Mouse (Mus musculus): ENCODE results near the gene Insl5. TPM values are rescaled to one million over a fixed set of nuclear protein-coding genes. Genes with fewer than 3 reads are reported as not detected.

Gene Insl5
- not detected for total RNA-seq (2021)
- polyA plus RNA-seq (2012; rRNA removed): 0.27 TPM in 1 of 2 replicates, not detected in the other
- long read RNA-seq: 0 reads

DNA sequence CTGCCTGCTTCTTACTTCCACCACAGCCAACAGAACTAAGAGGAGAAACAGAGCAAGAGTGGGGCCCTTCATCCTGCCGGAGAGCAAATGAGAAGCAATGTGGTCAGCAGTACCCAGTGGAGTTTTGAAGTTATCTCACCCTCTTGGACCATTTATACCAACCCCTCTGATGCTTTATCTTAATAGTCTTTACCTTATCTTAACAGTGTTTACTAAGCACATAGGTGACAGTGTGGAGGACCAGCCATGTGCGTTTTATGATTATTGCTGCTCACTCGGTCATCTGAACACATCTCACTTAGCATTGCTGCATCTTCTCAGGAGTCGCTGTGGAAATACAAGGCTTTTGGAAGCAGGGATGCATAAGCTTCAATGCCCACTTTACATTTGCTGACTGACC is at the start of gene Insl5:
Insl5 (minus strand) TSS at position 222 of the 400 bp plus-strand sequence.
- no peak for DNase-seq

DNA sequence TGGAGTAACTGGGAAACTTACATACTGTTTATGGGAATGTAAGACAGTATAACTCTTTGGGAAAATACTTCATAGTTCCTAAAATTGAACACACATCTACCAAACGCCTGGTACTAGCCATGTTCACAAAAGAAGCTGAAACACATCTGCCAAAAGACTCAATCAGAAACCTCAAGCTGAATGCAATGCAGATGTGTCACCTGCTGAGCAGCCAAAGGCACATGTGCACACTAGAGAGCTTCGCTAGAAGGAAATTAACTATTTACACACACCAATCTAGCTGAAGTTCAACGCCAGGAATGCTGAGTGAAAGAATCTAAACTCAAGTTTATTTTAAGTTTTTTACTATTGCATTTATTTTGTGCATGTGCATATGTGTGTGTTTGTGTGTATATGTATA is 44.0 kb upstream of the Insl5 start:
- no peak for DNase-seq

DNA sequence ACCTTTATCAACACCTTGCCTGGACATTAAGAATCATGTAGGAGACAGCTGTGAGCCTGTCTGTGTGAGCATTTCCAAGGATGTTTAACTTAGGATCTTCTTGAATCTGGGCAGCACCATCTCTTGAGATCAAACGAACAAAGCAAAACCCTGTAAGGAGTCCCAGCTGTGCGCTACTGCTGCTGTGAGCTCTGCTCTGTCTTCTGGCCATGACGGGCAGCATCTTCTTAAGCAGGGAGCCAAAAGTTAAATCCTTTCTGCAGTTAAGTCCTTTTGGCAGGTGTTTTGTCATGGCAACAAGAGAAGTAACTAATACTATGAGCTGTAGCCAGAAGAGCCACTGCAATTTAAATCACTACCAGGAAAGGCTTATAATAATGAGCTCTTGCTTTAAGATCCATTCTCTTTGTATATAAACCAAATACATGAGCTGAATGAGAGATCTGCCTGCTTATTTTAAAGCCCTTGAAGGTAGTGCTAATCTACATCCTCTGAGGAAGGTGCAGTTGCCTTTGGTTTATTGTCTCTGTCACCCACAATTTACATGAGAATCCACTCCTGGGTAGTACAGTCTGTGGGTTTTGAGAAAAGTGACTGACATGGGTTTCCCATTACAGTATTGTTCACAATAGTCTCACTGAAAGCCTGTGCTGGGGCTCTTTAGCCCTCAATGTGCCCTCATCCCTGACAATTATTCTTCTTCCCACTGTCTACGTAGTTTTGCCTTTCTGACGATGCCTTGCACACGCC is 41.4 kb upstream of the Insl5 start:
- no peak for DNase-seq

DNA sequence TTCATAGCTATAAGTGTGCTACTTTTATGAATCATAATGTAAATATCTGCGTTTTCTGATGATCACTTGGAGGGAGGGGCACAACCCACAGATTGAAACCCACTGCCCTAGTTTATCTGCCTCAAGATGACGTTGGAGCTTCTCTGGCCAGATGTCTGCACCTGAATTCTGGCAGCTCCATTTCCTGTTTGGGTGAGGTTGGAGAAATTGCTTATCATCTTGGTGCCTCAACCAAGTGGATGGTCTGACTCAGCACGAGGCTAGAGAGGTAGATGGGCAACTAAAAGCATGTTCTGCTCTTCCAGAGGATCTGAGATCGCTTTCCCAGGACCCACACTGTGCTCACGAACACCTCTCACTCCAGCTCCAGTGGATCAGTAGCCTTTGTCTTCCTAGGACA is 38.3 kb upstream of the Insl5 start:
- DNase-seq: no peak

DNA sequence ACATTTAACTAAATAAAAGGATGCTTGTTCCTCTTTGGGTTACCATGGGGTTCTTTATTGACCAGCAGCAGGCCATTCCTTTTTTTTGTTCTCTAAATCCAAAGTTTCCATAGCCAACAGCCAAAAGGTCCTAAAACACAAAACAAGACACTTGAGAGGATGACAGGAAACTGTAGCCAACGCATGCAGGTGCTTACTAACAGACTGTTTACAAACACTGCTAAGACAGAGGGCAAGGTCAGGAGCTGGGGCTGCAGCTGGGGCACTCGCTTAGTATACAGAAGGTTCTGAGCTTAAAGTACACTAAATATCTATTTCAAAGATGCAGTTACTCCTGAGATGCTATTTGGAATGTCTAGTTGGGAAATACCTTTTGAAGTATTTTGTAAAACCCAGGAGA is 37.8 kb upstream of the Insl5 start:
- no peak for DNase-seq

DNA sequence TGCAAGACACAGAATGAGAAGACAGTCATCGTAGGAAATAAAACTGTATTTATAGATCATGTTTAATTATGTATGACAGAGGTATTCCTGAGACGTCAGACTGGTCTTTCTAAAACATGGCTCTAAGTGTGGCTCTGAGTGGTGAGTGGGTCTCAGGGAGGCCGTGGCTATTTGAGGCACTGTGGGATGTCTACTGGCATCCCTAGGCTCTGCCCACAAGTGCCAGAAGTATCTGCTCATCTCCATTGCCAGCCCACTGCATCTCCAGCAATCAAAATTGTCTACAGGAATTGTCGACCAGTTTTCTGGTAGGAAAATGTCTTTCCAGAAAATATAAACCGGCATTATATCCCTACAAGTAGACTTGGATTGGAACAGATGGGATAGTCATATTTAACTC is 30.3 kb upstream of the Insl5 start:
- DNase-seq: no peak

DNA sequence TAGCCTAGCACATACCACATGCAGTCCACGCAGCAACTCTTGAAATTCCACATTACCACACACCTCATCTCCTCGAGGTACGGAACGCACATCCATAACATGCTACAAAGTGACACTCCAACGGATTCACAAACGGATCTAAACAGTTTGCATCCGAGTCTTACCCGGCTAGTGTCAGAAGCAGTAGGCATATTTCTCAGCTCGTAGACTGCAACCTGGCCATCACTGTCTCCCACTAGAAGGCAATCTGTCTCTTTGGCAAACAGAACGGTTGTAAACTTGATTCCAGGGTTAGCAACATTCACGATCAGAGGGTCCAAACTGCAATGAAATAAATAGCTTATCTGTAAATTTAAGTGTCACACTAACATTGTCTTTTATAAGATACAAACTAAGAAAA is 21.4 kb upstream of the Insl5 start:
- no peak for DNase-seq

DNA sequence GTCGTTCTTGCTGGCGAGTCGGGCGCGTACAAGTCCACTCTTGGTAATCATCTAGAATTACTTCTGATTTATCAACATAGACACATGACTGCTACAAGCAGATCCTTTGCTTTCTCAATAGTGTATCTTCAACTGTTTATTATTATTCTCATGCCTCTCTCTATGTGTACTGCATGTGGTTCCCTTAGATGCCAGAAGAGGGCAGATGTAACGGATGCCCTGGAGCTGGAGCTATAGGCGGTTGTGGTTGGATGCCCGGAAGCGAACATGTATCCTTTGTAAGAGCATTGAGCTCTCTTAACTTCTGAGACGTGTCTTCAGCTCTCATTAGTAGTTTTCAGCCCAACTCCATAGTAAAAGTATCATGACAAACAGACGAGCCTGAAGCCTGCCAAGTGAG is 16.4 kb upstream of the Insl5 start:
- no peak for DNase-seq

DNA sequence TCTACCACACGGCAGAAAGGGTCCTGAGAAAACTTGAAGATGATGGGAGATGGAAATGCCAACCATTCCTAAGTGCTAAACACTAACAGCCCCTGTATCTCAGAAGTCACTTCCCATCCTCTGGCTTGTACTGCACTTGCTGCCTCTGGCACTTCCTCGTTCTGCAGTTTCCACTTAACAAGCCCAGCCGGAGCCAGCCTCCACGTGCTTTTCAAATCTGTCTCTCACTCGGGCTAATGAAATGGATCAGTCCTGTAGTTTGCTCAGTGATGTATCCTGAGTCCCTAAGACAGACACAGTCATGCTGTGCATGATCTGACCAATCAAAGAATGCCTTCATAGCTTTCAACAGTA is 13.2 kb upstream of the Insl5 start:
- DNase-seq: no peak

DNA sequence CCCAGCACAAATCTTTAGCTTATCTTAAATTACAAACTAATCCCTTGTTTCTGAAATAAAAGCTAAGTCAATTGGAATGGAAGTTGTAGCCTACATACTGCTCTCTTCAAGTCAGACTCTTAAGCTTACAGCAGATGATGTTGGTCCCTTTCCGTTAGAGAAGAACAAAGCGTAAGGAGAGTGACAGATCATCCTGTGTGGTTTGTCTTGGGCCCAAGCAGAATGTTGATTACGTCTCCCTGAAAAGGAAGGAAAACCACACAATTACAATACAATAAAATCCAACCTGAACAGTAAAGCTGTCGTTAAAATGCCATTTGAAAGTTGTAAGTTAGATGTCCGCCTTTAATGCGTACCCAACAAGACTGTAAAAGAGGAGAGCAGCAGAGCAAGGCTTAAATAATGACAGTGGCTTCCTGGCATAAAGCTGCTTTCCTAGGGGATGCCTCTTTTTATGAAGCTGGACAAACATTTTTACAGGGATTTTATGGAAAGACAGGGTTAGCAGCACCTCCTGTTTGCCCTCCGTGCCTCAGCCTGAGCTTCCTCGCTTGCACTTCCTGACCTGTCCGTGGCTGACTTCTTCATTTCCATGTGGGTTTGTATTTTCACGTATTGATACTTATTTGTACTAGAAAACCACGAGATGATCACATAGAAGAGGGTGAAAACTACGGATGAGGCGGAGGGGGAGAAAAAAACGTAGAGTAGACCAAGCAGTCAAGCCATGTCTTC is 12.6 kb upstream of the Insl5 start:
- DNase-seq: no peak

DNA sequence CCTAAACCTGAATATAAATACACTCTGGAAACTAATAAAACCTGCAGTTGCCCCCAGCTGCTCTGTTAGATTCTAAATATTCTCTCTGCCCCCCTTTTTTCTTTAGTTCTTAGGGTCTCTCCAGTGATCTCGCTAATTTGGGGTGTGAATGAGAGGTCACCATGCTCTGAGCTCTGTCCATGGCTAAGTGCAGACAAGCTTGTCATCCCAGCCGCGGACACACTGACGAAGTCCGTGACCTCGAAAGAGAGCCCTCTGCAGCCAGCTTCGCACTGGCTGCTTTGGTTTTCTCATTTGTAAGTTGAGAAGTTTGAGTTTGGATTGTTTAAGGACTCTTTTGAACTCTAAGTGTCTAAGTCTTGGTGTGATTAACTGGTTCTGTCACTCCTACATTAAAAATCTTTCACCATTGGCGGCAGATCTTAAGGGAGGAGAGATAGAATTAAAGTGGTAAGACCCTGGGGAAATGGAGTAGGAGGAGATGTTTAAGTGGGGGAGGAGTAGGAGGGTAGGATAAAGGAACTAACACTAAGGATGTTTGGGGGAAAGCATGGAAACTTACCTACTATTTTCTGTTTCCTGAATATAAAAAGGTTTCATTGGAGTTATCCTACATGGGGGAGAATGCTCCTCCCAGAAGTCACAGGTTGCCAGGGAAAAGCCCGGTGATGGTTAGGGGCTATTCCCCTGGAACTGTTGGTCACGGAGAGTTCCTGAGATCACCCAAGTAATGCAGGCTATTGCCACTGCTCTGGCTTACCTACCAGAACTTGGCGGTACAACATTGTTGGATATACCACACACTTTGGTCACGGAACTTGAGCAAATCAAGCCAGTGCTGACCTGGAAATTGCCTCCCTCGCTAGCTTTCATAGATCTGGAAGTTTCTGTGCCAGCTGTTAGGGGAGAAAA is 1.8 kb upstream of the Insl5 start:
- no peak for DNase-seq

DNA sequence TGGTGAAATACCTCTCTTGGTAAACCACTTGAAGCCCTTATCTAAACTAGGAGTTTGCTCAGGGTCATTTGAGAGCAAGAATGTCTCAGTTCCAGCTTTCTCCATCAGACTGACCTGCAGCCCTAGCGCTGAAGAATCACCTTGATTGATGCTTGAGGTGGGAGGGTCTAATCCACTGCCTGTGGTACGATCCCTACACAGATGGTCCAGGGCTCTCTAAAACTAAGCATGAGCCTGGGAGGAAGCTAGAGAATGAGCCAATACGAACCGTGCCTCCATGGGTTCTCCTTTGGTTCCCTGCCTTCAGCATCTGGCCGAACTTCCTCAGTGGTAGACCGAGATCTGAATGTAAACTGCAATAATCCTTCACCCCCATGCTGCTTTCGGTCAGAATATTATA is 1.1 kb upstream of the Insl5 start:
- DNase-seq: no peak

DNA sequence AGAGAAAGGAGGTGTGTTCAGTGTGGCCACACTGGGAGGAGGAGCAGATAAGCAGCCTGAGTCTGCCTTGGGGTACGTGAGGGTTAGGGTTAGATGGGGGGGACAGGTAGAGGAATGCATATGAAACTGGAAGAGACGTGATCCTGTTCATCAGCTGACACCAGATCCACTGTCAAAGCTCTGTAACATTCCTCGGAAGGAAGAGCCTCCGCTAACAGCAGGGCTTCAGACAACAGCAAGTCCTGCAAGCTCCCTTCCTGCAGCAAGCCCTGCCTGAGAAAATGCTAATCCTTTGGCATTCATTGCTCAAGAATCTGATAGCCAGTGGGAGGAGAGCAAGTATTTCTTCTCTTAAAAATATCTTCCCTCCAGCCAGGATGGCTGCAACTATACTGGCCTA is 13.2 kb downstream of the Insl5 start:
- no peak for DNase-seq

DNA sequence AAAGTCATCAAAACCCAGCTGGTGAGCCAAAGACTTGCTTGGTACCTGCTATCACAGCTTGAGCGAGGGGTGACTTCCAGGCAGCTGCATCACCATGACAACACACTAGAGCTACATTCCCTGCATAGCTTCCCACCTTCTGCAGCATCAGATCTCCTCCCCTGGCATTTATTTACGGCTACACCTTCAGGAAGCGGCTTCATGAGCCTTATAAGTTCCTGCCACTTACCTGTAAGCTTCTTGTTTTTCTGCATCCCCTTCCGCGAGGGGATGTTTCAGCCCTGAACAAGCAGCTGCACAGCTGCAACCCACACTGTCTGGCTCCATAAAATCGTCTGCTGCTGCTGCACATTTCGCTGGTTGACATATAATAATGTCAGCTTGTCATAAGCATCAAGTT is 14.8 kb downstream of the Insl5 start:
- no peak for DNase-seq

DNA sequence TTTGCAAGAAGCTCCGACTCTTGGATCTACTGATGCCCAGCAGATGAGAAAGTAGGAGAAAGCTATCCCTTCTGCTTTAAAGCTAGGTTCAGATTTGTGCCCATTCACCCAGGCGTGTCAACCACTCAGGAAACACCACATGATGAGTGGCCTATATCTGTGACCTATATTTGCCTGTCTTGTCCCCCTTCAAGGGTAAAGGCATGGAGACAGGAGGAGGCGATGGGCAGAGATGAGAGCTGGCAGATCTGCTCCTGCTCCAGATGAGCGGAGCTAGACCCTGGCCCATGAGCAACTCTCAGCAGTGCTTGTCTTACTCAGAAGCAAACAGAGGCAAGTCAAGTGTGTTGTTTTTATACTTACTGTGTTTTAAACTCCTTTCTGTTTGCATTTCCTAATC is 15.9 kb downstream of the Insl5 start:
- DNase-seq: no peak

DNA sequence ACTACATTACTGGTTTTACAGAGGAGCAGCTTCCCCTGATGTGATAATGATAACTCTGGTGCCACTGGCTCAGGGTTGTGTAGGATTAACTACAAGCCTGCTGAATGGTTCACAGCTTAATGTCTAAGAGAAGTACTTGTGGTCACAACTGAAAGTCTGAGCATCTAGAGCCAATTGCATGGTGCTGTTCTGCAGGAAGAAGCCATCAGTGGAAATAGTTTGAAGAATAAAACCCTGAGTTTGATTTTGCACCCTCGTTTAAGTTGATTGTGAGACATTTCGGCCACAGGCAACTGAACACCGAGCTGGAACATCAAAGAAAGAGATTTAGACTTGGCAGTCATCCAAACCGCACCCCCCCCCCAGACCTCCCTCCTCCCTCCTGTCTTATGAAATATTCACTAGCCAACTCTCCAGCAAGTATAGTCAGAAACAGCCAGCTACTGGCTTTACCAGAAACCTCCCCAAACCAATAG is 19.7 kb downstream of the Insl5 start:
- peak; percentile 9 for DNase-seq

DNA sequence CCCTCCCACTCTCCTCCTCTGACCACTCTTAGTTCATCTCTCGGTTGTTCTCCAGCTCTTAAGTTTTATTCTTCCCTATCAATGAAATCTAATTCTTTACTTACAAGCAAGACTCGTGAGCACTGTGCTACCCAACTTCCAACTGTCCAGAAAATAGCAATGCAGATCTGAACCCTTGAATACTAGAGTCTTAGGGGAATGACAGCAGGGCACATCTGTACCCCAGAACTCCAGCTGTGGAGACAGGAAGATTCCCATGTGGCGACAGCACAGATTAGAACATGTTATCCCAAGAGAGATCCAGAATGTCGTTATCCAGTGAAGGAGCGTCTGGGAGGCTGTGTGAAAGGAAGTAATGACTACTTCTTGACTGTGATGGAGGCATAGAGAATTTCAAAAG is 20.4 kb downstream of the Insl5 start:
- no peak for DNase-seq

DNA sequence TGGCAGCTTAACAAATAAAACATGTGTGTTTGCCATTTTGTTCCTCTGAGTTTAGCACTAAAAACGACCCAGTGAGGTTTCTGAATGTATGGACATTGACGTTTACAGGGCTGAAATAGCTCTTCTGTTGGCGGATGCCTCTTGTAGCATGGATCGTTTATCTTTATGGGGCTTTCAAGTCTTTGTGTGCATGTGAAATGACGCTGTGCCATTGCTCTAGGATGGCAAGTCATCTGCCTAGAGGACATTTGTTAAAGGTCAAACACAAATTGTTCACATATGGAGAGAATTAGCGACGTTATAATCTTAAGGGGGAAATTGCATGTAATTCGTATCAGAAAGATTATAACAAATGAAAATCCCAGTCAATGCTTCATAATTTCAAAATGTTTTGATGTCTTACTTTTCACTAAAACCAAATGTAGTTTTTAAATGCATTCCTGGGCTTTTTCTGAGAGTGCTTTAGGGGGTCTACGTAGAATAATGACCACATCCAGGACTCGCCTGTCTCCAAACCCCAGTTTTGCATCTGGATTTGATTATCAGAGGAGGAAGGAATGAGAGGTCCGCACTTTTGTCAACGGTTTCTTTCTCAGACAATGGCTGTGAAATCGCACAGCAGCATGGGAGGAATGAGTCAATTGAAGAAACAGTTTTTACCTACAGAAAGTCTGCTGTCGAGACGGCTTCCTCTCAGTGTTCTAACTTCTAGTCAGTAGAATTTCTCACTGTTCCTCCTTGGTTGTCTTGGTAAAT is 21.3 kb downstream of the Insl5 start:
- DNase-seq: no peak

DNA sequence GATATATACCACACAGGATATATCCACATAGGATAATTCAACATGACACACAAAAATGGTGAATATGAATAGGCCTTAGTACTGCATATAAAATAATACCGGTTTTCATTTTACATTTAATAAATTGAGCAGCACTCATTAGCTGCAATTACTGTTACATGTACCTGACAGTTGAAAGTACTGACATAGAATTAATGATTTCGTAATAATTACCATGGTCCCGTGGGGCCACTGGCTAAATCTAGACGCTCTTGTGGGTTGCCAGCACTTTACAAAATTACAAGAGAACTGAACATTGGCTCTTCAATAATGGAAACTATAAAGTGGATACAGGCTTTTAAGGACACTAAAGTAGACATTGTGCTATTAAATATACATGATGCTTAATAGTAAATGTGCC is 22.0 kb downstream of the Insl5 start:
- DNase-seq: no peak

DNA sequence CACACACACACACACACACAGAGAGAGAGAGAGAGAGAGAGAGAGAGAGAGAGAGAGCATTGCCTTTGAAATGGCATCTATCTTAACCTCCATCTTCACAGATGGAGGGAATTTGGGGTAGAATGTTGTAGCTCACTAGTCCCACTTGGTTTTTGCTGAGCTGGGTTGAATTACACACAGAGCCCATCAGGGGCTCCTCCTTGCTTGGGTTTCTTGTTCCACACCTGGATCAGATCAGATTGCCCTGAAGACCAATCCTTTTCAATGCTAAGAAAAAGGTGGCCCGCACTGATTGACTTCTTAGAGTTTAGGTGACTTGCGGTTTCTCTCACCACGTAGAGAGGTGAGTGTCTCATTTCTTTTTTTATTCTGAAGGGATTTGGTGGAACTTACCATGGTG is 35.0 kb downstream of the Insl5 start:
- no peak for DNase-seq

DNA sequence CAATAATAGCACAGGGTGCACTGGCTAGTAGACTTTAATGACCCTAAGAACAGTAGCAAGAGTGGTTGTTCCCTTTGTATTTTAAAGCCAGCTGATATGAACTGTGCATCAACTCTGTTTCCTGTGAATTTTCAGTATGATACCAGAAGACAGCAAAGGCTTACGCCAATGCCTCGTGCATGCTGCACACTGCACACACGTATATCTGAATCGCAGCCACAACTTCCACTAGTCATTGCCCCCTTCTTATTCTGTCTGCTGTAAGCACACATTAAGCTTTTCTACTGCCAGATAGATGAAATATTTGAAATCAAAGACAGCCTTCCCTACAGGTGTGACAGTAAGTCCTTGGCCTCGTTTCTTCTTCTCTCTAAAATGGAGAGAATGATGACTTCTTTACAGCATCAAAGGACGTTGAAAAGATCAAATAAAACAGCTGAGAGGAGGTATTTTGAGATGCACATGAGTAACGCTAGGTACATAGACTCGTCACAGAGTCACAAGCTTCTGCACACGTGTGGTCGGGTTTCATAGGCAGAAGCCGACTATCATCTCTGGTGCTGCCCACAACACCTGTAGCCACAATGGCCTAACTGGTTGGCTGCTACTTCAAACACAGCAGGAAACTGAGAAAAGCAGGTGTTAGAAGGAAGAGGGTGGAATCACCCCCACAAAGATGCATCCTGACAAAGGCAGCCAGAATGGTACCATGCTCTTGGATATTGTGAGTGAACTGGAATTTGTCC is 35.9 kb downstream of the Insl5 start:
- no peak for DNase-seq
